Mouse (Mus musculus) brain, embryonic 18.5 days (tissue): ENCODE results near the gene Nav2.

Experiments
- DNase-seq: peaks from one replicate; pipeline ENCODE4 v3.0.0-alpha.2; 2012; ENCODE audit warnings: low read depth, low spot score

The Nav2 gene

GRCm38 (mm10) chr7:49052871-49053618 lies 144.5 kb downstream of the Nav2 start:
- DNase-seq: no peak

DNA sequence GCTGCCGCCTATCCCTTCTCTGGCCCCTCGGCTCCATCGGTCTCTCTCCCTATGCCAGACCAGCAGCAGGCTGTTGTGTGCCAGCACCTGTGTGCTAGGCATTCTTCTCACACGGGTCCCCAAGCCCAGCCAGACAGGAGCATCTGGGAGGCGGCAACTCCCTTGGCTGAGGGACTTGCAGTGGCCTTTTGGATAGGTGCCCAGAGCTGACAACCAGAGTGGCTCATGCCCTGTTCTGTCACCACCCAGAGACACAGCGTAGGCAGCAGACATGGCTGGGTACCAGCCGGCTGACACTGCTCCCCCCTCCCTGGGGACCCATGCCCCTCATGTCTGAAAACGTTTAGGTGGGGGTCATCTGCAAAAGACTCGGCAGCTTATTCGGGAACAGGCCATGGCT lies 146.8 kb downstream of the Nav2 start:
- DNase-seq: no peak

DNA sequence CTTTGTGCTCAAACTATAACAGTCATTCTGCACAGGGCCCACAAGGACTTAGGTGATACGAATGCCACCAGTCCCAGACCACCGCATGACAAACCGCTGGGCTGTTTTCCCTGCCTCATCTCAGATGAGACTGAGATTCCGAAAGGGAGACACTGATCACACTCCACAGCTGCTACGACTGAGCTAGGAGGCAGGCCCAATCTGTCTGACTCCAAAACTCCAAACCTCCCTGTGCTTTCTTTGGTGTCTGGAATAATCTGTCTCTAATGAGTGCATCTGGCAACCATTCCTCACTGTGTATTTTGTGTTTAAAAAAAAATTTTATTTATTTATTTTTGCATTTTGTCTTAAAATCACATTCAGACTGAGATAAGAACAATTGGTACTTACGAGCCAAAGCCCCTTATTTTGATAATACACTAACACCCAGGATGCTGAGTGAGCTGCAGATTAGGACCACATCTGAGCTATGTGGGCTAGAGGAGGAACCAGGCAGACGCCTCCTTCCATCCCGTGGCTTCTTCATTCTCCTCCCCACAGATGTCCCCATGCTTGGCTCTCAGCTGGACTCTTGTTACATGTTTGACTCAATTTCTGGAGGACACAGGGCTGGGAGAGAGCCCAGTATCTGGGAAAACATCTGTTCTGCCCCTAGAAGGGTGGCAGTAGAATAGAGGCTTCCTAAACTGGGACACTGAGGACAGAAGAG lies 149.9 kb downstream of the Nav2 start:
- DNase-seq: no peak

DNA sequence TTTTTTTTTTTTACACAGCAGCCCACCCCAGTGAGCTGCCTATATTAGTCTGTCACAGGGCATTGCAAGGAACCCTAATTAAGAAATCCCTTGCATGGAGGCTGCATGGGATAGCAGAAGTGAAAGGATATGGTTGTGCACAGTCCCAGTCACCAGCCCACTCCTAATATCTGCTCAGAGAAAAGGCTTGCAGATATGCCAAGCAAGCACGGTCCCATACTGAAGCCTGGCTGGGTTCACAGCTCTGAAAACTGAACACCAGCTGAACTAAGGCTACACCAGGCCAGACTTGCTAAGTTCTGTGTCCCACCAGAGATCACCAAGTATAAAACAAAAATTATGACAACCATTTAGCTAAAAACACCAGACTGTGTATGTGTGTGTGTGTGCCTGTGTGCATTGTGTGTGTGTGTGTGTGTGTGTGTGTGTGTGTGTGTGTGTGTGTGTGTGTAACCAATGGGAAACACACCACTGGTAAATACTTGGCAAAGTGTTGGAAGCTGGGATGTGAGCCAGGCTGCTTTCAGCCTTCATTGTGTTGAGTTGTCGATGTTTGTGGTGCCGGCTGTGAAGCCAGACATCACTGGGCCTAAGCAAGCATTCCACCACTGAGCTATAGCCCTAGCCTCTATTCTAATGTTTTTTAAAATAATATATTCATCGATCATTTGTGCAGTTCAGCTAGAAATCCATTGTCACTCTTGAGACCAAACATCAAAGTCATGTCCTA lies 156.4 kb downstream of the Nav2 start:
- no peak for DNase-seq

DNA sequence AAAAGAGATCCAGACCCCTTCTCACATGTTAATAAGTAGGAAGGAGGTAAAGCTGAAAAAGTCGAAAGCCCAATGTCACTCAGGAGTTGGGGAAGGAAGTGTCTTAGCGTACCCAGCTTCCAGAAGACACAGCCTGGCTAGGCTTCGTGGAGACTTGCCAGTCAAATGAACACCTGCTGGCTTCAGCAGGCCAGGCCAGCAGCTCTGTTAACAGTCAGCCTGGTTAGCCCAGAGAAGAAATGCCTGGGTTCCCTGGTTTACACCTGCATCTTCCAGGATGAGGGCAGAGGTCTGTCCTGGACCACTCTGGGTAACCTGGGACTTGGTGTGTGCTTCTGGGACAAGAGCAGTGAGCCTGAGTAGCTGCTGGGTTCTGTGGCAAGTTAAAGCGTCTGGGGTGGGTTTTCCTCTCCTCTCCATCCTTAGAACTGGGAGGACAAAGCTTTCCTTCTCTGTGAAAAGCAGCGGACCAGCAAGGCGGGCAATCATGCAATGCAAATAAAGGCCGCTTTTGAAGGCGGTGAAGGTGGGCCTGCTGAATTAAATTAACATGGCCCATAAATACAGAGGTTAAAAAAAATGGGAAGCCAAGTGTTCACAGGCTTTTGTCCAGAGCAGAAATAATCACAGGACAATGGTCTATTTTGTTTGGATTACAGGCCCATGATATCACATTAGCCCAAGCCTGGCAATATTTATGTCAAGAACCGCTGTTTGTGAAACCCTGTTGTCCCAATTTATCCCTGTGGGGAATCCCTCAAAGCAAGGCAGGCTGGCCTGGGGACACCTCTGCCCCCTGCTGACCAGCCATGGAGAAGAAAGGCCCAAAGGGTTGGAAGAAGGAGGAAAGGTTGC lies 157.3 kb downstream of the Nav2 start:
- no peak for DNase-seq

GRCm38 (mm10) chr7:49066828-49067227 lies 158.3 kb downstream of the Nav2 start:
- no peak for DNase-seq

DNA sequence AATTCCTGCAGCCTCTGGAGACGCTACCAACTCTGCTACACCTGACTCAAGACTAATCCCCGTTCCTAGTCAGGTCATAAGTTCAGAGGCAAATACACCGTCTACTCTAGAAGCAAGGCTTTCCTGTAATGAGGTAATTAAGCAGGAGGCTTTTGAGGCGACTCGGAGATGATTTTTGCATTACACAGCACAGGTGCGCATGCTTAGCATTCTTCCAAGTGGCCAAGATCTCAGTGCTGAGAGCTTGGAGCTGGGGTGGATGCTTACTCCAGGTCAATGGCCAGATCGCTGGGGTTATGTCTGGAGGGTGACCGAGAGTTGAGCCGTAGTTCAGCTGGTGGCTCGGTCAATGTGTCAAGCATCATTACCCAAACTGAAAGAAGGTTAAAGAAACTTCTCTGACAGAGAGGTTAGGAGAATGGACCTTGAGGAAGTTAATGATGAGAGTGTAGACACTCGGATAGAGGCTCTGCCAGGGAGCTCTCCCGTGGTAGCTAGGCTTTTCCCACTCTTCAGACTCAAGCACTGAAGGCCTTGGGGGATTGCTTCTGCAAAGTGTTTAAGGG lies 161.0 kb downstream of the Nav2 start:
- no peak for DNase-seq

DNA sequence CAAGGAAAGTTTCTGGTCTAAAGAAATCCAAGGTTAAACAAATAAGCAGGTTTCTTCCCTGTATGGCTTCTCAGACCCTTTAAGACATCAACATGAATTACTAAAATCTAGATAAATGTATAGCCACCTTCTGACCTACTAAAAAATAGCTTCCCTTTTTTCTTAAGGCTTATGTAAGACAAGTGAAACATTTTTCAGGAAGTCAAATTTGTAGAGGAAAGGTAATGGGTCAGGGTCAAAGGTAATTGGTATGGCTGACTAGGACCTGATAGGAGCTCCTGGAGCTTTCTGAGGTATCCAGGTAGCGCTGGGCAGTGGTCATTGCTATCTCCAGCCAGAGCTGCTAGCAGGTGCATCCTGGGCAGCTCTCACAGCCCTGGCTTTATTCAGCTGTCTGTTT lies 162.1 kb downstream of the Nav2 start:
- DNase-seq: no peak

GRCm38 (mm10) chr7:49071141-49071567 lies 162.6 kb downstream of the Nav2 start:
- DNase-seq: no peak

DNA sequence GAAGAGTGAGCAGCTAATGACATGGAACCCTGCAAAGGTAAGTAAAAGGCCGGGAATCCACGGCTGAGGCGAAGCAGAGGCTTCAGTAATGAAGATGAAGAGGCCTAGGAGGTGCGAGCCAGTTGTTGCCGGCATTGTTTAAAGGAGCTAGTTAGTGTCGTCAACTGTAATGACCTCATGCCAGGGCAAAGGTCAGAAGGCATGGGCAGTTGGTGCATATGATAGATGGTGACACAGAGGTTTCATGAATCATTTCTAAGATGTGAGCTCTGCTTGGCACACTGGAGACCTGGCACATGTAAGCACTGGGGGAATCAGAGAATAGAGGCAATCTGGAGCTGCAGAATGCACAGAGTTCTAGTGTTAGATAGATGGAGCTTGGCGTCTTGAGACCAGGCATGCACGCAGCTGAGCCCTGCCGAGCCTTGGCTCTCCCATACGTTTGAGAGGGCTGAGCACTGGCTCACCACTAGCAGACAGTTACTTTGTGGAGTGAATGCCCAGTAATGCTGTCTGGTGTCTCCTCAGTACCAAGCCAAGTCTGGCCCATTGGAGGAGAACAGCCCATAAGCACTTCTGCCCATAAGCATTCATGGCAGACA lies 166.9 kb downstream of the Nav2 start:
- DNase-seq: no peak

DNA sequence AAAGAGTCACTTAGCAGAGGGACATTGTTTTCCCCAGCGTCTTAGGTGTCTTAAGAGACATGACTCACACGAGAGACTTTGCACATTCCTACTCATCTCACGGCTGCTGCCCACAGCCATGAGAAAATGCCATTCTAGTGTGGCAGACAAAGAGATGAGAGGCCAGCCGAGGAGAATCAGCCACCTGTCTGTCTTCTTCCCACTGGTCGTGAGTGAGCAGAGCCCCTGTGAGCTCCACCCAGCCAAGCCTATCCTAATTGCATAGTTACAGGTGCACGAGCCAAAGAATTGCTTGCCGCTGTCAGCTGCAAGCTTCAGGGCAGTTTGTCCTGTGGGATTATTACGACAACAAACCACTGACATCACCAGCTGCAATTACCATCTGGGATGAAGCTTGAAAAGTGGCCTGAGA lies 167.8 kb downstream of the Nav2 start:
- no peak for DNase-seq

DNA sequence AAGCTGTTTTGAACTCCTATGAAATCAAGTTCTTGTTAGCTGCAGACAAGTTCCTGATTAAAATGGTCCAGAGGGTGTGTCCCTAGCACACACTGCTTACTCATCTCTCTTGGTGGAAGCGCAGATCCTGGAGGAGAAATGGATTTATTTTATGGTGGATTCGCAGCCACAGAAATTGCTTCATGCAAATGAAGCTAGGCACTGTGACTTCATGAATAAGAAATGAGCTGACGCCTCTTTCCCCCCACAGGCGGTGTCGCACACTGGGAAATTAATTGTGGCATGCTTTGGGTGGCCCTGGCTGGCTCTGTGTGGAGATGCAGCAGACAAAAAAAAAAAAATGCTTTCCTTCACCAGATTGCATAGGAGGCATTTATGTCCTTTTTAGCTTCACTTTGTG lies 170.4 kb downstream of the Nav2 start:
- DNase-seq: no peak

DNA sequence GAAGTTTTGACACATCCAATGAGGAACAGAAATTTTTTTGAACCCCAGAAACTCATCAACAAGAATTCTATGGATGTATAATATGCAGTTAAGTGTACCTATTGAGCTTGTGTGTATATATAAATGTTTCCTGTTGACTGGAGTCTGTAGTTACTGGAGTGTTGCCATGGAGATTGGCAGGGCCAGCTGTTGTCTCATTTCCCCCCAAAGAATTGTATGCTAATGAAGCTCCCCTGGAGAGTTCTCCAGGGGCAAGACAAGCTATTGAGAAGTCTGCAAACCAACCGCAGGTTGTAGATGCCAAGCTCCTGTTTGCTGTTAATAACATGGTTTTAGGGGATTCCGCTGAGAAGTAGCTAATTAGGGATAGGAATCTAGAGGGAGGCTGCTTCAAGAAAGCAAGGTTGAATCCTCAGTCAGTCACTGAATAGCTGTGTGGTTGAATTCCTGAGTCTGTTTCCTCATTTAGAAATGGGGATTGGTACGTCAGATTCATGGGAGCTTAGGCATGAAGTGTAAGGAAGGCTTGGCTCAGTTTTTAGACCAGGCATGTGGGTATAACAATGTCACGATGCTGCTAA lies 174.2 kb downstream of the Nav2 start:
- no peak for DNase-seq

DNA sequence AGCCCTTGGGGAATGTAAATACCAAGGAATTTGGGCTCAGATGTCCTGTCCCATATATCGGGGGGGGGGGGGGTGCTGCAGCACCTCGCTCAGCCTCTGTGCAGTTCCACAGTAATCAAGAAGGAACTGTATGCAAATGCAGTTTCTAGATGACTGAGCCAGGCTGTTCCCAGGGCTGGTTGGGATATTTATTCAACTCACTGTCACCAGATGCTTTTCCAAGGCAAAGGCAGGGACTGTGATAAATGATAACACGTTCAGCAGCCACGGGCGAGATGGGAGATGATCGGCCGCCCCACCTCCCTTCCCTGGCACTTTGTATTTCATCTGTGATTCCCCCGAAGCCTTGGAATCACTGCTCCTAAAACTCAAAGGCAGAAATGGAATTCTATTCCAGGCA lies 176.3 kb downstream of the Nav2 start:
- no peak for DNase-seq

- no peak for DNase-seq
Observed at GRCm38 (mm10) chr7:49085759-49086158, 177.2 kb downstream of the Nav2 start.

DNA sequence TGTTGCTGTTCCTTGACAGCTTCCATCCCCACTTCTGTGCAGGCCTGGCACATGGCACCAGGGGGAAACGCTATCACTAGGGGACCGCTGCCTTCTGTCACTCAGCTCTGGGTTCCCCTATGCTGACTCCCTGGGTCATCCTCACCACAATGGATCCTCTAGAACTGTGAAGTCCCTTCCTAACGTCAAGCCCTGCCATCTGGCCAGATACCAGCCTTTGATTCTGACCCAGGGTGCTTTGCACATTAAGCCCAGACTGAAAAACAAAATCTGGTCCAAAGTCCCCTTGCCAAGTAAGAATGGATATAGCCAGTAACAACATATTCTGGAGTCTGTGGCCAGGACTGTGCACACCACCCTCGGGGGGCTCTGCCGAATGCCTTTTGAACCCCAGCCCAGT lies 178.6 kb downstream of the Nav2 start:
- DNase-seq: no peak

- no peak for DNase-seq
Observed at GRCm38 (mm10) chr7:49088198-49088912, 179.8 kb downstream of the Nav2 start.

GRCm38 (mm10) chr7:49091371-49091770 lies 182.9 kb downstream of the Nav2 start:
- DNase-seq: no peak

DNA sequence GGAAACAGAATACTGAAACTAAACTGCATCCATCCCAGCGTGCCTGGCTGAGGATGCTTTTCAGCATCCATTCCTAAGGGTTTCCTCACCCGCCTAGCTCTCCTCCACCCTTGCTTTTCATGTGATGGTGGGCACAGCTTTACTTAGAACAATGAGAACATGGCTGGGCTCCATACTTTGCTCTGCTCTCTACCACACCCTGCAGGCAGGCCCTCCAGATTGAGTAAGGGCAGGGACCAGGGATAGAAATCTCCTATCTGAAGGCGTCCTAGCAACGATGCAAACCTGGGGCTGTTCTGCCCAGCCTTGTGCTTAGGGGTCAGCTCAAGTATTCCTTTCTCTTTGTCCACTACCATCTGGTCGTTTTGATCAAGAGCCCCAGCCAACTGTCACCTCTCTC lies 183.4 kb downstream of the Nav2 start:
- DNase-seq: no peak

DNA sequence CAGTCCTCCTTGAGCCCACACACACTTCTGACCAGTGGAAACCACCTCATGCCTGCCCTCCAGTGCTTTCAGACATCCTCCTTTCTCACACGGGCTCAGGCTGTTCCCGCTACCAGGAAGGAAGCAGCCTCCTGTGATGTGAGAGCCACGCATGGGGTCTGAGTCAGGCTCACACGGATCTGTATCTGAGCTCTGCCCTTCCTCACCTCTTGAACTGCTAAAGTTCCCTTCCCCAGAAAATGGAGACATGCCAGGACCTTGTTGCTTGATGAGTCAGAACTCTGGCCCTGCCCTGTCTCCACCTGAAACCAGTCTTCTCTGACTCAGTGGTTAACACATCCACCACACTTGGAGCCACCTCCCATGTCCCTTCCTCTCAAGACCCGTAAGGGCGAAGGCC lies 185.1 kb downstream of the Nav2 start:
- no peak for DNase-seq
